Mouse (Mus musculus) stomach, postnatal 0 days (tissue): ENCODE measurements at regions not wholly inside any gene's neighbourhood (a gene's known extent, or its start where the extent isn't known, plus 50 kb on each side); places are given as distances from the start of the nearest gene placed in this dataset.

Experiments used
- ATAC-seq: fragments of 200-750 bp; cut with Nextera tagmentation; 2 replicates; pipeline ENCODE4 v1.8.0; 2017; ENCODE audit not compliant: low FRiP score, low TSS enrichment
- DNase-seq: peaks from one replicate; pipeline ENCODE4 v3.0.0-alpha.2; 2016; ENCODE audit warnings: low spot score
- H3K27ac ChIP-seq: fragments of 300-500 bp; sonication (generic); replicated peaks from 2 replicates; pipeline ENCODE4 v1.5.1; 2014; ENCODE audit warnings: mild to moderate bottlenecking, control low read depth
- H3K27me3 ChIP-seq: fragments of 300-500 bp; sonication (generic); 2 replicates; pipeline ENCODE4 v1.6.1; 2014; ENCODE audit warnings: low read length; ENCODE audit not compliant: control insufficient read depth, insufficient read depth
- H3K36me3 ChIP-seq: fragments of 300-500 bp; sonication (generic); 2 replicates; pipeline ENCODE4 v1.6.1; 2014; ENCODE audit warnings: low read length, mixed read lengths; ENCODE audit not compliant: control insufficient read depth, insufficient read depth
- H3K4me1 ChIP-seq: fragments of 300-500 bp; sonication (generic); replicated peaks from 2 replicates; pipeline ENCODE4 v1.6.1; 2014; ENCODE audit warnings: antibody characterized with exemption; ENCODE audit not compliant: control insufficient read depth, insufficient read depth
- H3K4me2 ChIP-seq: fragments of 300-500 bp; sonication (generic); replicated peaks from 2 replicates; pipeline ENCODE4 v1.6.1; 2014; ENCODE audit warnings: low read depth, mild to moderate bottlenecking, control low read depth, moderate library complexity
- H3K4me3 ChIP-seq: fragments of 300-500 bp; sonication (generic); 2 replicates; pipeline ENCODE4 v1.5.1; 2014; ENCODE audit warnings: low read depth, low read length, control low read depth
- H3K9ac ChIP-seq: fragments of 300-500 bp; sonication (generic); 2 replicates; pipeline ENCODE4 v1.6.1; 2014; ENCODE audit warnings: mild to moderate bottlenecking, low read length, control low read depth, mixed read lengths
- H3K9me3 ChIP-seq: fragments of 300-500 bp; sonication (generic); 2 replicates; pipeline ENCODE4 v1.6.1; 2016; ENCODE audit warnings: low read length; ENCODE audit not compliant: control insufficient read depth
- CTCF ChIP-seq: IDR thresholded peaks from 2 replicates; pipeline ENCODE4 v1.5.1; 2016; ENCODE audit warnings: antibody characterized with exemption, low read depth, mild to moderate bottlenecking, moderate library complexity
- EP300 ChIP-seq: optimal IDR thresholded peaks from 2 replicates; pipeline ENCODE3; 2016; ENCODE audit warnings: antibody characterized with exemption
- WGBS: fragments of 180-500 bp; shearing (Covaris S2); extraction: QIAGEN DNeasy Blood & Tissue Kit; methylation state at CpG from one replicate; pipeline ENCODE4 v1.1.7; 2014; 5-methylcytosine and 5-hydroxymethylcytosine counted together

- WGBS: 83% methylated on average over 9 of the region's 9 CpGs
- no peaks in the 10 kb centered on the region for H3K4me1 ChIP-seq
- H3K27ac ChIP-seq: no peak overlapping the region
- H3K9me3 ChIP-seq: no peaks in the 10 kb centered on the region
- TF ChIP-seq CTCF: no peak
- no peak for TF ChIP-seq EP300
- no peak overlapping the region for H3K4me2 ChIP-seq
- H3K36me3 ChIP-seq: no peaks in the 10 kb centered on the region
- no peak overlapping the region for H3K4me3 ChIP-seq
- H3K27me3 ChIP-seq: no peaks in the 10 kb centered on the region
- no peak for ATAC-seq
- no peak overlapping the region for H3K9ac ChIP-seq
- DNase-seq: no peak
These were observed 147.2 kb upstream of the Fer start for GRCm38 (mm10) chr17:63715687-63716086.

GRCm38 (mm10) chr17:63716161-63716560 lies 146.7 kb upstream of the Fer start:
- Histone ChIP-seq H3K4me3 (no peak overlapping the region), H3K27ac (no peak overlapping the region), H3K27me3 (no peaks in the 10 kb centered on the region), H3K4me2 (no peak overlapping the region), H3K9me3 (no peaks in the 10 kb centered on the region), H3K36me3 (no peaks in the 10 kb centered on the region), H3K4me1 (no peaks in the 10 kb centered on the region), H3K9ac (no peak overlapping the region)
- ATAC-seq: no peak
- WGBS: 70% methylated on average over 6 of the region's 6 CpGs
- DNase-seq: no peak
- TF ChIP-seq CTCF (no peak), EP300 (no peak)

- no peaks in the 10 kb centered on the region for H3K4me1 ChIP-seq
- no peak overlapping the region for H3K4me2 ChIP-seq
- H3K36me3 ChIP-seq: no peaks in the 10 kb centered on the region
- DNase-seq (no peak), ATAC-seq (no peak)
- no peak for TF ChIP-seq EP300
- TF ChIP-seq CTCF: no peak
- H3K27ac ChIP-seq: no peak overlapping the region
- H3K4me3 ChIP-seq: no peak overlapping the region
- 73% methylated on average over 9 of the region's 9 CpGs for WGBS
- H3K27me3 ChIP-seq: no peaks in the 10 kb centered on the region
- H3K9me3 ChIP-seq: no peaks in the 10 kb centered on the region
- H3K9ac ChIP-seq: no peak overlapping the region
These were observed 145.7 kb upstream of the Fer start for GRCm38 (mm10) chr17:63717051-63717578.

GRCm38 (mm10) chr17:63718972-63719715 lies 143.7 kb upstream of the Fer start:
- Histone ChIP-seq H3K27me3 (no peaks in the 10 kb centered on the region), H3K9ac (no peak overlapping the region), H3K36me3 (no peaks in the 10 kb centered on the region), H3K4me1 (no peaks in the 10 kb centered on the region), H3K9me3 (no peaks in the 10 kb centered on the region), H3K27ac (no peak overlapping the region), H3K4me2 (no peak overlapping the region), H3K4me3 (no peak overlapping the region)
- ATAC-seq: no peak
- no peak for TF ChIP-seq EP300
- TF ChIP-seq CTCF: no peak
- DNase-seq: no peak
- WGBS: 64% methylated on average over 16 of the region's 16 CpGs

- Histone ChIP-seq H3K4me1 (no peaks in the 10 kb centered on the region), H3K9ac (no peak overlapping the region), H3K27ac (no peak overlapping the region), H3K4me2 (no peak overlapping the region), H3K36me3 (no peaks in the 10 kb centered on the region), H3K4me3 (no peak overlapping the region), H3K27me3 (no peaks in the 10 kb centered on the region), H3K9me3 (no peaks in the 10 kb centered on the region)
- ATAC-seq (no peak), DNase-seq (no peak)
- TF ChIP-seq EP300 (no peak), CTCF (no peak)
- WGBS: 63% methylated on average over 4 of the region's 4 CpGs
These were observed 143.1 kb upstream of the Fer start for GRCm38 (mm10) chr17:63719771-63720170.

- H3K27ac ChIP-seq: no peak overlapping the region
- H3K4me1 ChIP-seq: no peaks in the 10 kb centered on the region
- WGBS: 30% methylated on average over 4 of the region's 4 CpGs
- TF ChIP-seq CTCF (peak; percentile 58), EP300 (no peak)
- H3K4me2 ChIP-seq: no peak overlapping the region
- no peaks in the 10 kb centered on the region for H3K27me3 ChIP-seq
- no peaks in the 10 kb centered on the region for H3K9me3 ChIP-seq
- ATAC-seq (no peak), DNase-seq (no peak)
- no peaks in the 10 kb centered on the region for H3K36me3 ChIP-seq
- H3K9ac ChIP-seq: no peak overlapping the region
- no peak overlapping the region for H3K4me3 ChIP-seq
These were observed 142.0 kb upstream of the Fer start for GRCm38 (mm10) chr17:63720883-63721282.
